Mouse (Mus musculus) thymus, adult 18-20 months (tissue): ENCODE measurements around the gene Cnpy2.
"Not testable (repeated sequence)": the region's sequence is repeated elsewhere in the genome, so short reads cannot be mapped to it uniquely, and the experiment has no call there.

ENCODE experiments used
- DNase-seq, 2 experiments: peaks; one replicate each; pipeline ENCODE4 v3.0.0; 2022; ENCODE audit warnings: mixed read lengths in 2 of 2

Gene Cnpy2

DNA sequence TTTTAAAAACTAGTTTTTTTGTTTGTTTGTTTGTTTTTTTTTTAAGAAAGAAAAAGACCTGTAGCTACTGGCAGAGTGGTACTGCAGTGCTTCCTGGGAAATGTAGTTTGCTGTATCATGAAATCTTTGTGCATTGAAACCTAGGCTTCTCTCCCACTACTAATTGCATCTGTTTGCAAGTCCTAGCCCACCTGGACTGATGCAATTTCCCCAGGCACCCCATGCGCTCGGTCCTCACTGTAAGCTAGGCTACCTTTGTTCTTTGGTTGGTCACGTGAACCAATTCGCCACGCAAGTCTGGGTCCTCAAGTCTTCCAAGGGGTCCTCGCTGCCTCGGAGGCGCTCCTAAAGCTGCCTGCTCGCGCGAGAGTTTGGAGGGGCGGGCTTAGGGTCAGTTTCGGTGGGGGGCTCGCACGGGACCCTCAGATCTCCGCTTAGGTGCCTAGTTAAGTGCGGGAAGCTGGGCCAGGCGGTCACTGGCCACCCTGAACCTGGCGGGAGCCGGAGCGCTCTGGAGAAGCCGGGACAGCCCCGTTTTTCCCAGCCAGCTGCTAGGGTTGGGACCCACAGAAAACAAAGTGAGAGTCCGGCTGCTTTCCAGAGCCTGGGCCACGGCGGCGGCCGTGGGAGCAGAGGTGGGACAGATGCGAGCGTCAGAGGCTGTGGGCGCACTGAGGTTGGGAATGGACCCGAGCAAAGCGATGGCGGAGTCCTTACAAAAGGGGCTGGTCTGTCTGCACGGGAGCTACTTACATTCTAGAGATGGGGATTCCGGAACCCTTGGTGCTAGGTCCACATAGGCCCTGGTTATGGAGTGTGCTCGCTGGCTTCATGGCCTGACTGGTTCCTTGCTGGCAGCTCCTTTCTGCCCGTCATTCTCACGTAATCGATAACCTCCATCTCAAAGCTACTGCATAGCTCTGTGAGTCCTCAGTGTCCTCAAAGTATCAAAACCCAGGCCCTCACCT, at the start of gene Cnpy2:
Gene Cnpy2, plus strand, starts transcription at position 319 of the 968 bp plus-strand sequence.
- DNase-seq: peak; percentile 66 to 80

DNA sequence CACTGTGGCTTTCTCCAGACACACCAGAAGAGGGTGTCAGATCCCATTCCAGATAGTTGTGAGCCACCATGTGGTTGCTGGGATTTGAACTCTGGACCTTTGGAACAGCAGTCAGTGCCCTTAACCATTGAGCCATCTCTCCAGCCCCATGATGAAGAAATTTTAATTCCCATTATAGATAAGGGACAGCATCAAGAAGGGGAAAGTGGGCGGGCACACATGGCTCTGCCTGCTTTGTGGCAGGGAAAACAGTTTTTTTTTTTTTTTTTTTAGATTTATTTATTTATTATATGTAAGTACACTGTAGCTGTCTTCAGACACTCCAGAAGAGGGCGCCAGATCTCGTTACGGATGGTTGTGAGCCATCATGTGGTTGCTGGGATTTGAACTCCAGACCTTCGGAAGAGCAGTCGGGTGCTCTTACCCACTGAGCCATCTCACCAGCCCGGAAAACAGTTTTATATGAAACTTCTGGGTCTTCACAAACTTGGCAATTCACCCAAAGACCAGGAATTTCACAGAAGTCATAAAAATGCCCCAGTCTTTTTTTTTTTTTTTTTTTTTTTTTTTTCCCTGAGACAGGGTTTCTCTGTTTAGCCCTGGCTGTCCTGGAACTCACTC, 49.3 kb upstream of the Cnpy2 start:
- not testable (repeated sequence) for DNase-seq

DNA sequence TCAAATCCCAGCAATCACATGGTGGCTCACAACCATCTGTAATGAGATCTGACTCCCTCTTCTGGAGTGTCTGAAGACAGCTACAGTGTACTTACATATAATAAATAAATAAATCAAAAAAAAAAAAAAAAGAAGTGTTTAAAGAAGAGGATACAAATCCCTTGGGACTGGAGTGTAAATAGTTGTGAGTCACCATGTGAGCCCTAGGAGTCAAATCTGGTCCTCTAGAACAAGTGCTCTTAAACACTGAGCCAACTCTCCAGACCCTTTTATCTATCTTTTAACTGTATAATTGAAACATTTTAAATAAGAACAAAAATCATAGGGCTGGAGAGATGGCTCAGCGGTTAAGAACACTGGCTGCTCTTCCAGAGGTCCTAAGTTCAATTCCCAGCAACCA, 46.9 kb upstream of the Cnpy2 start:
- not testable (repeated sequence) for DNase-seq

DNA sequence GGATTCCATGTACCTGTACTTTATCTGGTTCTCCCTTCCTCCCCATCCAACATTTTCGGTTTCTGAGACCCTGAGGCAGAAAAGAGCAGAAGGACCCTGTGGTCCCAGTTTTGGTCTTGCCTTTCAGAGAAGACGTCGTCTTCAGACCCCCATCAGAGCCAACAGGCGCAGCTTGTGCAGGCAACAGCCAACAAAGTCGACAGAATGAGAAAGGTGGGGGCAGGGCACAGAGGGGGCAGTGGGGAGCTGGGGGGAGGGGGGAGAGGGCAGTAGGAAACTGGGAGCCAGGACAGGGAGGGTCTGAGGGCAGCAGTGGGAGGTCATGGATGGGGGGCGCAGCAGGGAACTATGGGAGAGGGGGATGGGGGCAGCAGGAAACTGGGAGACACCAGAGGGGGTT, 44.1 kb upstream of the Cnpy2 start:
- DNase-seq: no peak

DNA sequence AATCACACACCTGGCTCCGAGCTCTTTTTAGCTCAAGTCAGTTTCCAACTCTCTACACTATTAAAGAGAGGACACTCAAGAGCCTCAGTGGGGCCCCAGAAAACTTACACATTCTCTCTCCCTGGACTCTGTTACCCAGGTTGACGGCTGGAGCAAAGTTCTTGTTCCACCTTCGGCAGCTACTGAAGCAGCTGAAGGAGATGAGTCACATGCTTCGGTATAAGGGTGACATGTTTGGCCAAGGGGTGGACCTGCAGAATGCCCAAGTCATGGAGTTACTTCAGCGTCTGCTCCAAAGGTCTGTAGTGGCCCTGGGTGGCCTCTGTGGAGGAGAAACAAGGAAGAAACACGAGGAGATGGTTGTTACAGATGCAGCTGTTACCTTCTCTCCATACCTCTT, 41.3 kb upstream of the Cnpy2 start:
- DNase-seq: no peak

DNA sequence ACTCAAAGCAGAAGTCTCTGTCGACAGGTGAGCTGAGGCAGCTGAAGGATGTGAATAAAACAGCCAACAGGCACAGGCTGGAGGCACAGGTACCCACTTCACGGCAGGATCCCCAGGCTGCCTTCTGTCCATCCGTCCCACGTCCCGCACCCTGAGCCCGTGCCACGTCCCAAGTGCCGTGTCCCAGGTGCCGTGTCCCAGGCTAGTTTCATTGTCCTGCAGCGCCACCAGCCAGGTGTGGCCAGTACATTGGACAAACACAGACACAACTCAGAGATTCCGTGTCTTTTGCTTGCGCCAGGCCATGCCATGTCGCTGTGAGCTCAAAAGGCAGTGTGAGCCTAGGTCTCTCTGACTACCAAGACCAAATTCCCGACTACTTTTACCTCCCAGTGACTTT, 40.6 kb upstream of the Cnpy2 start:
- no peak for DNase-seq

DNA sequence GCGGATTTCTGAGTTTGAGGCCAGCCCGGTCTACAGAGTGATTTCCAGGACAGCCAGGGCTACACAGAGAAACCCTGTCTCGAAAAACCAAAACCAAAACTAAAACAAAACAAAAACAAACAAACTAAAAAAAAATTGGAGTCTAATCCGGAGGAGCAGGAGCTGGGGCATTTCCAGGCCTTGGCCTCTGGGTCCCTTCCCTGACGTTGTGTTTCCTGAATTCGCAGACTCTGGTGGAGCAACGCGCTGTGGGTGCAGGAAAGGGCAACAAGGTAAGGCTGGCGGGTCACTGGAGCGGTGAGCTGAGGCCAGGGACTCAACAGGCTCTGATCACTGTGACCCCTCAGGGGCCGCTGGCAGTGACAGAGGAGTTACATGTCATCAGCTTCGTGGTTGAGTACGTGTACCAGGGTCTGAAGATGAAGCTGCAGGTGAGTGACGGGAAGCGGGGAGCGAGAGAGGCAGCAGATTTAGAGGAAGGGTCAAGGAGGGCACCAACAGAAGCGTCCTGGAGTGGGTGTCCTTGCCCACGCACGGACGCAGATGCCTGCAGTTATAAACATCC, 39.3 kb upstream of the Cnpy2 start:
- no peak for DNase-seq

DNA sequence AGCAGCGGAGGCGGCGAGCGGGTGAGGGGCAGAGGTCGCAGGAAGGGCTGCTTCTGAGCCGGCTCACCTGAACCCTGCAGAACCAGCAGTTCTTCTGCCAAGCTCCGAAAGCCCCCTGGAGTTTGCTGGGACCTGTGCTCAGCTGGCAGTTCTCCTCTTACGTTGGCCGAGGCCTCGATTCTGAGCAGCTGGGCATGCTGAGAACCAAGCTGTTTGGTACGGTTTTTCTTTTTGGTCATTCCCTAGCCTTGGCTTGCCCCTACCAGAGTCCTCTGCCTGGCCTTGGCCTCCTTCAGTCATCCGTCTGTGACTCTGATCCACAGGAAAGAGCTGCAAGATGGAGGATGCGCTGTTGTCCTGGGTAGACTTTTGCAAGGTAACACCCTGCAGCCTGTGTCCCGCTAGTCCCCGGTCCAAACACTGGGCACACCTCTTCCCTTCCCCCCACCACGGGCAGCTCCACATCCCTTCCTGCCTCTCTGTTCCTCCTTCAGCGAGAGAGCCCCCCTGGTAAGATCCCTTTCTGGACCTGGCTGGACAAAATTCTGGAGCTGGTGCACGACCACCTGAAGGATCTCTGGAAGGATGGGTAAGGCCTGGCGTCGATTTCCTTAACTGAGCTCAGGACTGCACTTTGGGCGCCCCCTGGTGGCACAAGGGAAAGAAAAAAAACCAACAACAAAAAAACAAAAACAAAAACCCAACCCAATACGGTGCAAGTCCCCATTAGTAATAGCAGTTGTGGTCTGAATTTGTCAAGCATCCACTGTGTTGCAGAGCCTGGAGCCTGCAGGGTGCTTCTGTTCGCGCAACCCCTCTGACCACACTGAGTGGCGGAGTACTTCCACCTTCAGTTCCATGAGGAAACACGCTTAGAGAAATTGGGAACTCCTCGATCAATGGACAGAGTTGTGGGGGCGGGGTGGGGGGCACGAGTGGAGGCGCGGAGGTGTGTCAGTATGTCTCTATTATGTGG, 38.4 kb upstream of the Cnpy2 start:
- peak in 1 of 2 experiments; percentile 19 for DNase-seq

DNA sequence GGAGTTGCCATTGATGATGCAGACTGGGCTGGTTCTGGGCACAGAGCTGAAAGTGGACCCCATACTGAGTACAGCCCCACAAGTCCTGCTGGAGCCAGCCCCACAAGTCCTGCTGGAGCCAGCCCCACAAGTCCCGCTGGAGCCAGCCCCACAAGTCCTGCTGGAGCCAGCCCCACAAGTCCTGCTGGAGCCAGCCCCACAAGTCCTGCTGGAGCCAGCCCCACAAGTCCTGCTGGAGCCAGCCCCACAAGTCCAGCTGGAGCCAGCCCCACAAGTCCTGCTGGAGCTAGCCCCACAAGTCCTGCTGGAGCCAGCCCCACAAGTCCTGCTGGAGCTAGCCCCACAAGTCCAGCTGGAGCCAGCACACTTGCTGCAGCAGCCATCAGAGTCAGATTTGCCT, 31.7 kb upstream of the Cnpy2 start:
- DNase-seq: not testable (repeated sequence)

DNA sequence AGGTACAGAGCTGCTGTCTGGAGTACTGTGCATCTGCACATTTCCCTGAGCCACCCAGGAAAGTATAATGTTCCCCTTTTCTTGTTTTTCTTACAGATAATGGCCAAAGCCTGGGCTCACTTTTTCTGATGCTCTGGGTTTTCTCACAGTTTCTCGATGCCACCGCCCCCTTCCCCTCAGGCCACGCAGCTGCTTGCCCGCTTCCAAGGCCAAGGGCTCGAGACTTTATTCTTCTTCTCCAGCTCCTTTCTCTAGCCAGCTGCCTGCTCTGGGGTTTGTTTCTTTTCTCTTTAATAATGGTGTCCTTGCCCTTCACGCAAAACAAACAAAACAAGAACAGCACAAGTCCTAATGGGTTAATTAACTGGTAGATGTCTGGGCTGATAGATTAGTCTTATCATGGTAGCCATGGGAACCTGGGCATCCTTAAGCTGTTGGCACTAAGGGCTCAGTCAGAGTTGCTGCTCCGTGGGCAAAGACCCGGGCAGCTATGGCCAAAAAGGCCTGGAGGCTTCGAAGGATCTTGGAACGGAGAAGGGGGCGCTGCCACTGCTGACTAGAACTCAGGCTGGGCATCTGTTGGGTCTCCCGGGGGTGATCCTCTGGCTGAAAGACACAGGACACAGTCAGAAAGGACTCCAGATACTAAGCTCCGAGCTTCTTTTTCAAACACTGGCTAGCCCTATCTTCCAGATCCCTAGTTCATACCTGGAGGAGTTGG, 25.7 kb upstream of the Cnpy2 start:
- DNase-seq: no peak

DNA sequence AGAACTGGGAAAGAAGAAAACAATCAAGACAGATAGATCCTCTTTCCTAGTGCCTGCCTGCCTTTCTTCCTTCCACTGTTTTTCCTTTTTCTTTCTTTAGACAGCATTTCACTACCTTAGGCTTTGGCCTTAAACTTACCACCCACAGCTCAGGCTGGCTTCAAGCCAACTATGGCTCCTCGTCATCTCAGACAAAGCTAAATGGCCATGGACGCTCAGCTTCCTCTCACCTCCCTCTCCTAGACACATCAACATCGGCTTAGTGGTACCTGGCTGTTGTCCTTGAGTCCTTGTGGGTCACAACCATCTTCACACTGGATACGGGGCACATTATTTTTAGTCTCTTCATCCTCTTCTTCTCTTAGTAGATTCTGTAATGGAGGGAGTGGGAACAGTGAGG, 25.0 kb upstream of the Cnpy2 start:
- no peak for DNase-seq

DNA sequence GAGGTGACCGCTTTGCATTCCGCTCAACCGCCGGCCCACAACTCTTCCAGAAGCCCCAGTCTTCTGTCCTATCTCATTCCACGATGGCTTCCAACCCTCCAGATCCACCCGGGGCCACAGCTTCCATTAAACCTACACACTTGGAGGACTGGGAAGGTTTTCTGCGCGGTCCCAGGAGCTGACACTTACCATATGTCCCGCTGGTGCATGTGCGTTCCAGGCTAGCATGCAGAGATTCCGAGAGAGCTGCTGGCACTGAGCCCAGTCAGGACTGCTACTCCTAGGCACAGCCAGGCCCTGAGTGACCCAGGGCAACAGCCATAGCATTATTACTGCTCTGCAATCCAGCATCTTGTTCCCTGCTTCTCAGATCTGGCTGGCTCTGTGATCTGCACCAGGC, 24.6 kb upstream of the Cnpy2 start:
- no peak for DNase-seq

DNA sequence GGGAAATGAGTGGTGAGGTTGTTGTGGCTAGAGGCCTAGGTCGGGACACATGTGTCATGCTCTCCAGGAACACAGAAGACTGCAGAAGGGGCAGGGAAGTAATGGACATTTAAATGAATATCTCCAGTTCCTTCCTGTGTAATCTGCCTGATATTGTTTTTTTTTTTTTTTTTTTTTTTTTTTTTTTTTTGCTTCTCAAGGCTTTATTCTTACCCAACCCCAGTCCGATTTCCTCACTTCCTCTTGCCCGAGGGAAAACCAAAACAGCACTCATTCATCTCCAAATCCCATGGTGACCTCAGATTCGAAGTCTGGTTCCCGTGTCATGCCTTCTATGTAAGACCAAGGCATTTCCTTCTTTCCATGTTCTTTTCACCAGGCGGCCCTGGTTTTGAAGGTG, 24.0 kb upstream of the Cnpy2 start:
- DNase-seq: no peak

DNA sequence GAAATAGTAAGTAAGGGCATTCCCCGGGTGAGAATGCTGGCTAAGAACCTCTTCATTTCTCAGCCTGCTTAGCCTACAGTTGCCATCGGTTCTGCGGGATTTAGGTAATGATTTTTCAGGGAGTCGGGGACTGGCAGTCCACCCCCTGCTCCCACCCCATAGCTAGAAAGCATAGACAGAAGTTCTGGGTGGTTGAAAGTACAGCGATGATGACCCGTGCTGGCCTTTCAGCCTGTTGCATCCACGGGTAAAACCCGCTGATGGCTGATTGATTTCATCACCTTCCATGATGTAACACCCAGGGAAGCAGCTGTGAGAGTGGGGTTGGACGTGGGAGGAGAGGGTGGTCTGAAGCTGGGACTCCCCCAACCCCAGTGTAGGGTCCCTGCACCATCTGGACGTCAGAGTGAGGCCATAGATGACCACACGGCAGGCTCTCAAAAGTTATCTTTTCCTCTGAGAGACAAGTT, 23.5 kb upstream of the Cnpy2 start, which contains the start of gene Il23a:
Gene Il23a, minus strand, starts transcription at position 51 of the 470 bp plus-strand sequence.
- no peak for DNase-seq

DNA sequence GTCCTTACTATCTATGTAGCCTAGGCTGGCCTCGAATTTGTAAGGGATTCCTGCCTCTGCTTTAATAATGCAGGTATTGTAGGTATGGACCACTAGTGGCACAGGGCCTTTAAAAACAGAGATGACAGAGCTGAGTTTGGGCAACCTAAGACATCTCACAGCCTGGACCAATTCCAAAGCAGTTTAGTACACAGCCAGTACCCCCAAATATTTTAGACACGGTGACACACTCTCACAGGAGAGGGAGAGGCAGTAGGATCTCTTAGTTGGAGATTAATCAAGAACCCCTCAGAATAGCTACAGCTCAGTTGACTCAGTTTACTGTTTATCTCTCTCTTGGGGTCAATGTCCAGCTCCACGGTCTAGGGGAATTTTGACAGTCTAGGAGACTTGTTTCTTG, 19.9 kb upstream of the Cnpy2 start:
- no peak for DNase-seq

DNA sequence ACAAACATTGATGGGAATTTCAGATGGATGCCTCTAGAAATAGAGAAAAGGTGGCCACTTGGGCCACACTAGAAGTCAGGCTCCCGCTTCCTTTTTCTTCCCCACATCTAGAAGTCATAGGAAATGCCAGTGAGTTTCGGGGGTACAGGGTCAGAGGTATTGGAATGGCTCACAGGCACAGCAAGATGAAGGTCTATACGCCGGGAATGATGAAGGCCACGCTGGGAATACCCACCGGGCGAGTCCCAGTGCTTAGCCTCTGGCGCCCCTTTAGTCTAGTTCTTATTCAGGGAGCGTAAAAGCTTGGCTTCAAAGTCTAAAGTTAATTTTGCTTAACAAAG, 19.5 kb upstream of the Cnpy2 start:
- DNase-seq: no peak

DNA sequence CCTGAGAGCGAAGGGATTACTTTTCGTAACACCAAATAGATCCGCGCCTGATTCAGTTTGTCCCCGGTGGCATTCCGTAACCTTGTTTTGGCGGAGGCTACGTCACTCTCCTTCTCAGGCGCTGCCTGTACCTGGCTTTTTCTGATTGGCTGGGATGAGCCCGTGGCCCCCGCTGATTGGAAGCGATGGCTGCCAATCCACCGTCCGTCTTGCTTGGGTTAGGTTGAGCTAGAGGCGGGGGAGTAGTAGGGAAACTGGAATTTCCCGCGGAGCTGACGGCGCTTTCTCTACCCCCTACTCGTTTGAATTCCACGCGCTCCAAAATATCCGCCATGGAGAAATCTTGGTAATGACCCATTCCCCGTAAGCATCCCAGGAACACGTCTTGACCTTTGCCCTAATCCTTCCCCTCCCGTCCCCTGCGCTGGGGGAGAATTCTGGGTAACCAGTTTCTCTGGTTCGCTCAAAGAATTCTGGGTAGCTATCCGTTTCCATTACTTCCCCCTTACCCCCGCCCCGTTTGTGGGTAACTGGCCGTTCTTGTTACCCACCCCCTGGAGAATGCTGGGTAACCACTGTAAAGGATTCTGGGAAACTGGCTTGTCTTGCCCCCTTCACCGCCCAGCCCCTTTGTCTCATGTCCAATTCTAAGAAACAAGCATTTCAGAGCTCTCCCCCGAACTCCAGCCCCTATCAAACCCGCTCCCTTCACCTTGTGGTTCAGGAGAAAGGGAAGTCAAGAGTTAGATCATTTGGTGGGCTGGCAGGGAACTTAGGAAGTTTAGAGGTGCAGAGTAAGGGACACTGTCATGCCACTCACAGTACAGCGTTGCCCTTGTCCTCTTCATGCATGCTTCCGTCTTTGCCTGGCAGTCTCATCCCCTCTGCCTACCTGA, 18.9 kb upstream of the Cnpy2 start, which contains the start of gene Pan2:
Gene Pan2, plus strand, starts transcription at position 210 of the 896 bp plus-strand sequence.
- DNase-seq: peak; percentile 98 to 100

DNA sequence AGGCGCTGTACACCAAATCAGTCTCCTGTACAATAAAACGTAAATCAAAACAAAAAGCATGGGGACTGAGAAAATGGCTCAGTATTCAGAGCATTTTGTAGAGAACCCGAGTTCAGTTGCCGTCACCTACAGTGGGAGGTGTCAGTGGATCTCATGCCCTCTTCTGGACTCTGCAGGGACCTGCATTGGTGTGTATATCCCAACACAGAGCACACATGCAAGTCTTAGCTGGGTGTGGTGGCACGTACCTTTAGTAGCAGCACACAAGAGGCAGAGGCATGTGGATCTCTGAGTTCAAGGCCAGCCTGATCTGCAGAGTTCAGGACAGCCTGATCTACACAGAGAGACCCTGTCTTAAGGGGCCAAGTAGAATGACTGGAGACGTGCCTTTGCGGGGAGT, 12.6 kb upstream of the Cnpy2 start:
- DNase-seq: no peak

DNA sequence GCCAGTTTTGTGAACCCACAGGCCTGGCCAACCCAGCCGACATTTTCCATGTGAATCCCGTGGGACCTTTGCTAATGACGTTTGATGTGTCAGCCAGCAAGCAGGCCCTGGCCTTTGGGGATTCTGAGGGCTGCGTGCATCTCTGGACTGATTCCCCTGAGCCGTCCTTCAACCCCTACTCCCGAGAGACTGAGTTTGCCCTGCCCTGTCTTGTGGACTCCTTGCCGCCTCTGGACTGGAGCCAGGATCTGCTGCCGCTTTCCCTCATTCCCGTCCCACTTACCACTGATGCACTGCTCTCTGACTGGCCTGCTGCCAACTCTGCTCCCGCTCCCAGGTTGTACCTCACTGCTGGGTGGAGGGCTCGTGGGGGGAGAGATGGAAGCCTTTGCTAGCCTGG, 12.1 kb upstream of the Cnpy2 start:
- DNase-seq: no peak

DNA sequence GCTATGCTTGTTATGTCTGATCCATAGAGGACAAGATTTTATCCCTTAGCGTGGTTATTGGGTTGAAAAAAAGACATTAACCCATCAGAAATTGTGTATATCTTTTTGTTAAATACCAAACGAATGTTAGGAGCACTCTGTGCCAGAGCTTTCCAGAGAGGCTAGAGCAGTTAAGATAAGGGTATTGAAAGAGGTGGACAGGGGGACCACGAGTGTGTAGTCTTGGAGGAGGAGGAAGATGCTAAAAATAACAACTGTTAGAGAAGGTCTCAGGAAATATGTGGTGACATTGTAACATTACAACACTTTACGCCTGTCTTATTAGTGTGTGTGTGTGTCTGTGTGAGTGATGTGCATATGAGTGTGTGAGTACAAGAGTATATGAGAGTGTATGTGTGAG, 11.4 kb upstream of the Cnpy2 start:
- DNase-seq: no peak

DNA sequence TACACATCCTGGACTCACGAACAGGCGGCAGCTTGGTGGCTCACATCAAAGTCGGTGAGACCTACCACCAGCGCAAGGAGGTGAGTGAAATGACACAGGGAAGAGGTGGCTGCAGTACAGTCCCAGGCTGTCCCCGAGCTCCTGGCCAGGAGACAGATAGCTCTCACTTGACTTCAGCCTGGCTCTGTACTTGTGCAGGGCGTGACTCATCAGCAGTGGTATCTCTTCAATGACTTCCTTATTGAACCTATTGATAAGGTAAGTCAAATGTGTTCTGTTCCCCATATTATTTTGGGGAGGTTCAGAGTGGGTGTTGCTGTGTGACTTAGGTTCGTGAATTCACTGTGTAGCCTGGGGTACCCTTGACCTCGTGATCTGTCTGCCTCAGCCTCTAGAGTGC, 6.7 kb upstream of the Cnpy2 start:
- DNase-seq: no peak
